Mouse (Mus musculus) testis, adult 2 months (tissue): ENCODE results near the gene Dpy19l1.

ENCODE experiments used
- CTCF ChIP-seq: fragments of 200-500 bp; IDR thresholded peaks from 2 replicates; pipeline ENCODE4 v1.5.1; 2012; ENCODE audit warnings: low read depth, mild to moderate bottlenecking, inconsistent platforms, low read length, moderate library complexity; ENCODE audit not compliant: control insufficient read depth, insufficient read depth, insufficient replicate concordance
- POLR2A ChIP-seq: fragments of 200-500 bp; IDR thresholded peaks from 2 replicates; pipeline ENCODE4 v1.6.1; 2012; ENCODE audit warnings: low read depth, mild to moderate bottlenecking, inconsistent platforms, low read length, moderate library complexity; ENCODE audit not compliant: control insufficient read depth

DNA sequence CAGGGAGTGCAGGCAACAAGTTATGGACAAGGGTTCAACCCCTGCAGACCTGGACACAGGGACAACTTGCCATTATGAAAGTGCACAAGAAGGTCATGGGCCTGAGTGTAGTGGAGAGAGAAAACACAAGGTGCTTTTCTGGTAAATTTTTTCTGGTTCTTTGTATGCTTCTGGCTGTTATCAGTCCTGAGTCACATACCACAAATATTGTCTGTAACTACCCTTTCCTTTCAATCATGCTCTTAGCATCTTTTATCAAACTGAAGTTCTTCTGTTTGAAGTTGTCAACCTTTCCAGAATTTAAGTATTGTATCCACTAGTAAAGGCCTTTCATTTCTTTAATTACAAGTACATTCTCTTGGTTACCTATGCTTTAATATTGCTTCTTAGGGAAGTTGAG, 73.2 kb downstream of the Dpy19l1 start:
- no peak for TF ChIP-seq CTCF
- TF ChIP-seq POLR2A, result no peak
